Mouse (Mus musculus) T-cell, adult 2 months (primary cell): ENCODE measurements around the gene Kcnj13.
A peak's percentile ranks its signal among the peaks of the same experiment; 100 is the strongest.

Experiments used
- DNase-seq: peaks from one replicate; pipeline ENCODE4 v3.0.0; 2022; ENCODE audit warnings: low spot score

Kcnj13 gene

DNA sequence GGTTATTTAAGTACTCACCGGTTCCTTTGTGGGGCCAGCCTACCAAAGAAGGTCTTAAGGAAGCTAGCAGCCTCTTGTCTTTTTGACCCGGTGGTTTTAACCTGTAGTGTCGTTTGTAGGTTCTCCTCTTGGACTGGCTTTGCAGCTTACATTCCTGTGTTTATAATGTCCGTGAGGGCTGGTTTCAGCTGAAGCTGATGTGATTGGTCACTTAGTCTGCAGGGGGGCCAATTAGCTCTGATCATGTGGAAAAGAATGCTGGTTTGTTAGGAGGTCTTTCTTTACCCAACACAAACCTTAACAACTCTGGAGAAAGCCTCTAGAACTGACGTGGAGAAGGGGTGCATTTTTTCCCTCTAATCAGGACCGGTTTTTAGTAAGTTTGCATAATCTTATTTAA lies at the start of gene Kcnj13:
Gene Kcnj13, minus strand, starts transcription at position 136 of the 400 bp plus-strand sequence.
- DNase-seq: no peak

DNA sequence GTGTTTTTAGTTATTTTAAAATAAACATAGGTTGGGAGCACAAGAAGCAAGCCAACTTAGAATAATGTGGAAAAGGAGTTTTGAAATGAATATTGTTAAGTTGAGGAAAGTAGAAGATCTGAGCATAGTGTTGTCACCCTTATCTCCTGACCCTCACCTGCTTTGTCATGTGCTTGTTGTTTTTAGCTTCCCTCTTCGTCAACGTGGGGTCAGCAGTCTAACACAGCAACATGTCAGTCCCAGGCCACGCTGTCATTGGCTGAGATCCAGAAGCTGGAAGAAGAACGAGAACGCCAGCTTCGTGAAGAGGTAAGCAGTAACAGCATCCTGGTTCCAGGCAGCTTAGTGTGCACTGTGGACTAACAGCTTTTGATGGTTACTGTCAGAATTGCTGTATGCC lies 42.1 kb upstream of the Kcnj13 start:
- no peak for DNase-seq

GRCm38 (mm10) chr1:87435125-87435524 lies 40.6 kb upstream of the Kcnj13 start:
- DNase-seq: no peak

DNA sequence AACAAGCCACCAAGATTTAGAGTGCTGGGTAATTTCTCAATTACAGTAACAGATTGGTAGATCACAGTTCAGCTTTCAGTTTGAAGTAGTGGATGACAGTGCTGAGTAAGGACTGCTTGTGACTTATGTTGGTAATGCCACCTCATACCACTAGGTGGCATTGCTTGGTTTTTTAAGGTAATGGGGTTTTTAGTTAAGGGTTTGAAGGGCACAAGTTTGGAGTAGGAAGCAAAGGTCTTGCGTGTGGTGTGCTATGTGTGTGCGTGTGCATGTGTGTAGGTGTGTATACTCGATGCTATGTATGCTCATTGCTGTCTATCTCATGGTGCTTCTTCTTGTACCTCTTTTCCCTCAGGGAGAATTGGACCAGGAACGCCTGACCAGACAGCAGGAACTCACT lies 24.2 kb upstream of the Kcnj13 start:
- peak; percentile 25 for DNase-seq

- DNase-seq: no peak
Measured at GRCm38 (mm10) chr1:87409380-87409779, 14.9 kb upstream of the Kcnj13 start.

- no peak for DNase-seq
Measured at GRCm38 (mm10) chr1:87406012-87406411, 11.5 kb upstream of the Kcnj13 start.

- no peak for DNase-seq
Measured at GRCm38 (mm10) chr1:87404710-87405109, 10.2 kb upstream of the Kcnj13 start.

DNA sequence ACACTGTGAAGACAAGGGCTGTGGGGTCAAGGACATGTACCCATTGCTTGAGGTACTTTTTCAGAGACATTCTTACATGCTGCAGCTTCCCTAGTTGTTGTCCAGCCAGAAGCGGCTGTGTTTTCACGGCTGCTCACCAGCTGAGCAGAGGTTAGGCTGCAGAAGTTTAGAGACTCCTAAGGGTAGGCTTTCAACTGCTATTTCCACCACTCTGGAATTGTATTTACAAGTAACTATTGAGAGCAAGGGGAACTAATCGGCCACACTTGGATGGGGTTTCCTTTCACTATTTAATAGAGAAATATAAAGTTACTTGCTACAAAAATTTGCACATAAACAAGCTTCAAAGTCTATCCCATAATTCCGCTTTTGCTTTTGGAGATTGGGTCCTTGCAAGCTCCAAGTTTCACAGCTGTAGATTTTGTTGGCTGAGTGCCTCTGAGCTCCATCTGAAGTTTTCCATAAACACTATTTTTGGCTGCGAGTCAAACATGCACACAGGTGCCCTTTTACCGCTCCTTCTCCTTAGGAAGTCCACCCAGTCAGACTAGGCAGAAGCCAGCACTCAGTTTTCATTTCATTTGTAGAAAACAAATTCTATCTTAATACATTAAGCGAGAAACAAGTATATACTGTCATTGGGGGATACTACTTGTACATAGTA lies 2.5 kb upstream of the Kcnj13 start:
- no peak for DNase-seq

DNA sequence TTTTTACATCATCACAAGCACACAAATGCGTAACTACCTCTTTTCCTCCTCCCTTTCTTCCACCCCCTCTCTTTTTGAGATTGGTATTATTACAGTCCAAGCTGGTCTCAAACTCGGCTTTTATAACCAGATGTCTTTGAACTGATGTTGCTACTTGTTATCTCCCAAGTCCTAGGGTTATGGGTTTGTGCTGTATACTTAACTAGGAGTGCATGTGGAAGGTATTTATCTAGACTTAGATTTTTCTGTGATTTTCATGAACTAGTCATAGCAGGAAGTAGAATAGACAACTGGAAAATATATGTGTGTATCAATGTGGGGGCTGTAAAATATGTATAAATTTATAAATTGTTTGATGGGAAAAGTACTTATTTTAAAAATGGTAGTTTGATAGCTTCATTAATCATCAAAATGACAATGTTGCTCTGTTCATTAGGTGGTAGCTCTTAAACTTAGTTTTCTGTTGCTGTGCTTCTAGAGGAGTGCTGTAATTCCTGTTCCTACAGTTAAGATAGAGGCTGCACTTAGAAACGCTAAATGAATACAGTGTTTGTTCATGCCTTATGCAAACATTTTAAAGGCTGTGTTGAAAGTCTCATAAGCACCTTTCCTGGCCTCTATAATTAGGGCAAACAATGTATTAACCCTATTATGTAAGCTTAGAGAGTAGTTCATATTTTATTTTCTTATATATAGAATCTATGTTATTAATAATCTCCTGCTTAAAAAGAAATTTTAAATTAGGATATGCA lies 909 bp downstream of the Kcnj13 start:
- no peak for DNase-seq

- no peak for DNase-seq
Measured at GRCm38 (mm10) chr1:87386436-87387092, 8.0 kb downstream of the Kcnj13 start.

GRCm38 (mm10) chr1:87381152-87381551 lies 13.4 kb downstream of the Kcnj13 start:
- DNase-seq: no peak

- DNase-seq: no peak
Measured at GRCm38 (mm10) chr1:87379919-87380318, 14.6 kb downstream of the Kcnj13 start.

- DNase-seq: peak; percentile 31
Measured at GRCm38 (mm10) chr1:87378024-87378560, 16.4 kb downstream of the Kcnj13 start.

GRCm38 (mm10) chr1:87360276-87360675 lies 34.3 kb downstream of the Kcnj13 start:
- no peak for DNase-seq

- no peak for DNase-seq
Measured at GRCm38 (mm10) chr1:87350576-87350975, 44.0 kb downstream of the Kcnj13 start.
